Mouse (Mus musculus) thymus, adult 2 months (tissue): Measurements from ENCODE around the gene Lrrfip1. TPM values are rescaled to one million over a fixed set of nuclear protein-coding genes. Genes with fewer than 3 reads are reported as not detected.
A peak's percentile ranks its signal among the peaks of the same experiment; 100 is the strongest.

Experiments used
- DNase-seq: peaks from one replicate; pipeline ENCODE4 v3.0.0; 2021
- H3K27ac ChIP-seq: fragments of 200-500 bp; 2 replicates; pipeline ENCODE4 v1.5.1; 2012; ENCODE audit warnings: low read length, control low read depth; ENCODE audit not compliant: control insufficient read depth, insufficient read depth
- H3K27me3 ChIP-seq: fragments of 200-500 bp; 2 replicates; pipeline ENCODE4 v1.6.1; 2012; ENCODE audit warnings: mild to moderate bottlenecking, low read length, moderate library complexity, mixed read lengths; ENCODE audit not compliant: control insufficient read depth, insufficient read depth
- H3K36me3 ChIP-seq: fragments of 200-500 bp; 2 replicates; pipeline ENCODE4 v1.6.1; 2012; ENCODE audit warnings: mild to moderate bottlenecking, low read length, moderate library complexity; ENCODE audit not compliant: control insufficient read depth, insufficient read depth
- H3K4me1 ChIP-seq: fragments of 200-500 bp; replicated peaks from 2 replicates; pipeline ENCODE4 v1.6.1; 2012; ENCODE audit warnings: low read length; ENCODE audit not compliant: control insufficient read depth, insufficient read depth
- H3K4me3 ChIP-seq: fragments of 200-500 bp; 2 replicates; pipeline ENCODE4 v1.5.1; 2012; ENCODE audit warnings: mild to moderate bottlenecking, low read length, control low read depth, moderate library complexity; ENCODE audit not compliant: control insufficient read depth, insufficient read depth
- CTCF ChIP-seq: fragments of 200-500 bp; IDR thresholded peaks from 2 replicates; pipeline ENCODE4 v1.5.1; 2012; ENCODE audit warnings: mild to moderate bottlenecking, control low read depth, low read length, moderate library complexity, borderline replicate concordance; ENCODE audit not compliant: control insufficient read depth, poor library complexity, insufficient read depth; ENCODE audit errors: extremely low read depth
- POLR2A ChIP-seq: fragments of 200-500 bp; IDR thresholded peaks from 2 replicates; pipeline ENCODE4 v1.6.1; 2012; ENCODE audit warnings: mild to moderate bottlenecking, low read length, control low read depth, moderate library complexity; ENCODE audit not compliant: control insufficient read depth, poor library complexity, insufficient read depth; ENCODE audit errors: extremely low read depth
- WGBS: fragments of 180-500 bp; shearing (Covaris S2); methylation state at CpG from one replicate; pipeline ENCODE4 v1.1.7; 2018; 5-methylcytosine and 5-hydroxymethylcytosine counted together
- polyA plus RNA-seq: library from polyadenylated mRNA; depleted of rRNA; stranded (reverse); fragments of >200 nt; gene quantifications from 2 replicates; pipeline ENCODE4 v1.2.3, GENCODE M21; 2012

The Lrrfip1 gene
- polyA plus RNA-seq, 1 experiment = 31.8 TPM

DNA sequence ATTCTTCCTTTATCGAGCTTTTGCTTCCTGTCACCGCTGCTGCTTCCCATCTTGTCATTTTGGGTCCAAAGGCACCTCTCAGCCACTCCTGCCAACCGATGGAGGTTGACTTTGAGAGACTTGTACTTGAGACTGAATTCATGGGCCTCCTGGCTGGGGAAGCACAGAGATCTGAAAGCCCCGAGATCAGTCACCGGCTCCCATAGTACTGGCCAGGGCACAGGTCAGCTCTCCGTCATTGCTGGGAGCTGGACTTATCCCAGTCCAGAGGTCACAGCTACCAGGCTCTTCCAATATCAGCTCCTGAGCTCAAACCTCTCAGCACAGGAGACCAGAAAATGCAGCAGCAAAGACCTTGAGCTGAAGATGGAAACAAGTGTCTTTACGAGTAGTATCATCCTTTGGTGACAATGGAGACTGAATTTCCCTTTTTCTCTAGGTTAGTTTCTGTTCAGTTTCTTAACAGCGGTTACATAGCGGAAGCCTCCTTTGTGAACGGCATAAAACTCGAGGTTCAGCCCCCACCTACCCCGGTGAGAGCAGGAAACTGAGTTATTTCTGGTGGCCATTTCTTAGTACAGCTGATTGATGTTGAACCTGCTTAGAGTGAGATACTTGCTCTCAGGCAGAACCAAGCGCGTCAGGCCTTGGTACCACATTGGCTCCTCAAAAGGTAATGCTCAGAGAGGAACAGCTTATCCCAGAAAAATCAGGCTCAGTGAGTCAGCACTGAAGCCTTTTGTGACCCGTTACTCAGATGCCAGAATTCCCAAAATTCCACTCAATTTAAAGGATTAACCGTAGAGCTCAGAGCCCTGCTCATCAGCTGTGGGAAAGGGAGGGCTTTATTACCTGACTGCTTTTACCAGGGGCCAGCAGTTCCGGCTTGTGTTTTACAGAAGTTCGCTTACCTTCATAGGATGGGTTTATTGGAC lies 59.0 kb downstream of the Lrrfip1 start:
- H3K27me3 ChIP-seq = no peaks in the 10 kb centered on the region
- 7% methylated on average over 18 of the region's 18 CpGs for whole genome bisulfite sequencing
- peak overlapping the region; percentile 52 for H3K4me3 ChIP-seq
- peaks cover 57% of the 10 kb centered on the region for H3K4me1 ChIP-seq
- H3K36me3 ChIP-seq = no peaks in the 10 kb centered on the region
- peak; percentile 74 for DNase-seq
- no peak for TF ChIP-seq POLR2A
- no peak for TF ChIP-seq CTCF
- peak overlapping the region; percentile 100 for H3K27ac ChIP-seq

DNA sequence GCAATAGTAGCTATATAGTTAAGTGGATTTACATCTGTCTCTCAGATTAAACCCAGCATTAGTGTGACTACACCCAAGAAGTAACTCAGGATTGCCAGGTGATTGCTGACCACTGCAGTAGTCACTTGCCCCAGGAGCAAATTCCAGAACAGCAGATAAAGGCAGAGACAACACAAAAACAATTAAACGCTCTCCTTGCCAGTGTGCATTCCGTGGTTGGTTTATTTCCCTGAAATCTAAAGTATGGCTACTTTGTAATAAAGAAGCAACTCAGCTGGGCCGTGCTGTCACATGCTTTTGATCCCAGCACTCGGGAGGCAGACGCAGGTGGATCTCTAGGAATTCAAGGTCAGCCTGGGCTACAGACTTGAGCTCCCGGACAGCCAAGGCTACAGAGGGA lies 59.7 kb downstream of the Lrrfip1 start:
- H3K27ac ChIP-seq = peak overlapping the region; percentile 100

DNA sequence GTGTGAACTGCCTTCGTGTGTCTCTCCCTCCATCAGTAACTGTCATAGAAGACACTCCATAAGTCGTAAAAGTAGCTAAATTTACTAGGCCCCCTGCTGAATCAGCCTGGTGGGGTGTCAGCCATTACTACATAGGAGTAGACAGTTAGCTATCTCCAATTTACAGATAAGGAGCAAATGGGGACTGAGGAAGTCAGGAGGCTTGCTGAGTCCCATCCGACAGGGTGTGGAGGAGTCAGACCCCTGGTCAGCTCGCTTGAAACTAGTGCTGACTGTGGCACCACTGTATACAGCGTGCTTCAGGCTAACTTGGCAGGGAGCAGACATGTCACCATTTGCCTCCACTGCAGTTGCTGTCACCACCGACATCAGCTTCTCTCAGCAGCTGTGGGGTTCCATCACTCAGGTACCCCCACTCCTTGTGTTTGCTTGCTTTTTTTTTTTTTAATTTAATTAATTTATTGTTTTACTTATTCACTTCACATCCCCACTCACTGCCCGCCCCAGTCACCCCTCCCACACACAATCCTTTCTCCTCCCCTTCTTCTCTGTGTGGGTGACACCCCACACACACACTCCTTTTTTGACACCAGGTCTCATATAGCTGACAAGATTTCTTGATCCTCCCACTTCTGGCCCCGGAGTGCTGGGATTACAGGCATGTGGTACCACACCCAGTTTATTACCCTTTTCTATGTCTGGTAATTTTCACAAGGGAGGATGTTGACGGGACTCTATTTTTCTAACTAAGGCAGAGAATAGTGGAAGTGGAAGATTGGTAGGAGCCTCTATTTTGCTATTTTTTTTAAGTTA lies 61.5 kb downstream of the Lrrfip1 start:
- Histone ChIP-seq H3K36me3 (no peaks in the 10 kb centered on the region), H3K4me1 (peaks cover 76% of the 10 kb centered on the region), H3K27me3 (no peaks in the 10 kb centered on the region), H3K4me3 (no peak overlapping the region), H3K27ac (peak overlapping the region; percentile 26; the same call in 1 of the 2 replicates)
- no peak for TF ChIP-seq POLR2A
- no peak for TF ChIP-seq CTCF
- 78% methylated on average over 9 of the region's 9 CpGs for WGBS
- DNase-seq = no peak

More for the DNA sequence above, 59.7 kb downstream of the Lrrfip1 start:
- H3K36me3 ChIP-seq = no peaks in the 10 kb centered on the region
- no peaks in the 10 kb centered on the region for H3K27me3 ChIP-seq
- no peak overlapping the region for H3K4me3 ChIP-seq
- DNase-seq = no peak
- H3K4me1 ChIP-seq = peaks cover 62% of the 10 kb centered on the region
- WGBS = 67% methylated on average over 6 of the region's 6 CpGs
- TF ChIP-seq CTCF (no peak), POLR2A (no peak)

DNA sequence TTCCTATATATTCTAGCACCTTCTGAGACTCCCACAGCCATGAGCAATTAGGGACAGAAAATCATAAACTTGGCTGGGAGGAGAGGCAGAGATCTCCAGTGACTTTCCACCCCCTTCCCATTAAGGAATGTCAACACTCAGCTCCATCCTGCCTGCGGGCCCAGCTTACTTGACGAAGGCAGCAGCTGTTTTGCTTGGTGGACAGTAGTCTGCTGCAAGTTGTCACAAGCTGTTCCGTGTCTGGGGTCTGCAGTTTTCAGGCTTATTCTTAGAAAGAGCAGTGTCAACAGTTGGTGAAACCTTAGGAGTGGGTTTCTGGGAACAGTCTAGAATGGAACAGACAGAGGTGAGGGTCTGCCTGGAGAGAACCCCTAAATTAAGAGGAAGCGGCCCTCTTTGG lies 62.6 kb downstream of the Lrrfip1 start:
- DNase-seq = no peak
- WGBS = 88% methylated on average over 4 of the region's 4 CpGs
- Histone ChIP-seq H3K27ac (no peak overlapping the region), H3K36me3 (no peaks in the 10 kb centered on the region), H3K27me3 (no peaks in the 10 kb centered on the region), H3K4me1 (peaks cover 77% of the 10 kb centered on the region), H3K4me3 (no peak overlapping the region)
- no peak for TF ChIP-seq POLR2A
- no peak for TF ChIP-seq CTCF

DNA sequence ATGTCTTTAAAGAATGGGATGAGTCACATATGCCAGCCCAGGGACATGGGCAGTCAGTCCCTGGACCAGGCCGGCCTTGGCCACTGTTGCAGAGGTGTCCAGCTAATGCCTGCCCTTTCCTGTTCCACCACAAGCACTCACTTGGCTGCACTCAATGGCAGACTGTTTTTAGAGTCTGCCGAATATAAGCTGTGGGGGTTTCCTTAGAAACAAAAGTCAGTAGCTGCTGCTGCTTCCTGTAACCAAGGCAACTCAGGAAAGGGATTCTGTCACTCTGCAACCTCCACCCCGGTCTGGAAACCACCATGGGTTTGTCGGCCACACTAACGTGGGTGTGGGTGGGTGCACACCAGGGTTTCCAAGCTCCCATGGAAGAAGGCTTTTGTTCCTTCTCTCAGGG lies 63.8 kb downstream of the Lrrfip1 start:
- H3K4me3 ChIP-seq = 0 out of 2 replicates have a peak overlapping the region, but pooled peaks have one; percentile 3
- no peaks in the 10 kb centered on the region for H3K27me3 ChIP-seq
- TF ChIP-seq CTCF (no peak), POLR2A (no peak)
- DNase-seq = peak; percentile 55
- no peaks in the 10 kb centered on the region for H3K36me3 ChIP-seq
- WGBS = 3% methylated on average over 5 of the region's 5 CpGs
- H3K4me1 ChIP-seq = peaks cover 68% of the 10 kb centered on the region
- peak overlapping the region; percentile 46 for H3K27ac ChIP-seq

DNA sequence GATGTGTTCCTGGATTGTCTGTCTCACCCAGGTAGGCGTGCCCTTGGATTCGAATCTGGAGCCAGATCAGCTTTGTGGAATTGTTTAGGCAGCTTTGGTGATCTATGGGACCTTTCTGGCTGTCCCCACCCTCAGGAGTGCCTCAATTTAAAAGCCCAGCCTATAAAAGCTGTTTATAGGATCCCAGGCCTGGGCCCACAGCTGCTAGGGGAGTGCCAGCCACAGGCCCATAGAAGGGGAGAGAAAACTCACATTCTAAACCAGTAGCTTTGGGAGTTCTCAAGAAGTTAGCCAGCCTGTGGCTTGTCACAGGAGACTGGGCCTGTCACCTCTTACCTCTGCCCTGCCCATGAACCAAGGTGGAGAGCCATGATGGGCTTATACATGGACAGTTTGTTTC lies 65.5 kb downstream of the Lrrfip1 start:
- Histone ChIP-seq H3K27me3 (no peaks in the 10 kb centered on the region), H3K4me1 (peaks cover 57% of the 10 kb centered on the region), H3K36me3 (peaks cover 7% of the 10 kb centered on the region; the same call in 1 of the 2 replicates), H3K27ac (peak overlapping the region; percentile 49), H3K4me3 (no peak overlapping the region)
- no peak for DNase-seq
- WGBS = 93% methylated on average over 2 of the region's 2 CpGs
- TF ChIP-seq CTCF = no peak
- no peak for TF ChIP-seq POLR2A

DNA sequence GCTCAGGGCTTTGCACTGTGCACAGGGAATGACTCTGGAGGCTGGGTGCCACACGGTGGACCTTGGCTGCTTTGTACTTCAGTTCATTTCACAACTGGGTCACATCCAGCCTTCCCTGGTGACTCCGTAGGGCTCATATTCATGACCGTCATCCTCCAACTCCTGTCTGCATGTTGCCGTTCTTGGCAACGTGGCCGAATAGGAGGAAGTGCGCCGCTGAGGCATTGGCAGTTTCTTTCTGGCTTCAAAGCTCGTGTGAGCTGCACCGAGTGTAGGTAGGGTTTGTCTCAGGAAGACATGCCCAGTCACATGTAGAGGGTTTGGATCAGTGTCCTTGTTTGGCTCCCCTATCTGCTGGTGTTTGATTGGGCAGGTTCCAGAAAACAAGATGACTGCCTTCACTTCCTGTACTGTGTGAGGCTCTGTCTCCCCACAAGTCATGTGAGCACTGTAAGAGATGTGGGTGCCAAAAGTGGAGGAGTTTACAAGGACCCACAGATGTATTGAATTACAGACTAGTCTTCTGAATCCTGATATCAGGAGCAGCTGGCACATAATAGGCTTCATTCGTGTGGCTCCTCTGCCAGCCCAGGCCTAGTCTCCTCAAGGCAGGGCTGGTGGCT lies 66.5 kb downstream of the Lrrfip1 start:
- Histone ChIP-seq H3K27me3 (no peaks in the 10 kb centered on the region), H3K4me1 (peaks cover 54% of the 10 kb centered on the region), H3K4me3 (no peak overlapping the region), H3K36me3 (peaks cover 16% of the 10 kb centered on the region), H3K27ac (peak overlapping the region; percentile 49)
- TF ChIP-seq POLR2A = no peak
- WGBS = 20% methylated on average over 11 of the region's 11 CpGs
- DNase-seq = peak; percentile 35
